Mouse (Mus musculus) kidney, adult 2 months (tissue): ENCODE data around the gene Lonp1. TPM values are rescaled to one million over a fixed set of nuclear protein-coding genes. Genes with fewer than 3 reads are reported as not detected.
A peak's percentile ranks its signal among the peaks of the same experiment; 100 is the strongest.
"Not testable (repeated sequence)": the region's sequence is repeated elsewhere in the genome, so short reads cannot be mapped to it uniquely, and the experiment has no call there.

Experiments
- DNase-seq: peaks from one replicate; pipeline ENCODE4 v3.0.0; 2021
- H3K27ac ChIP-seq: fragments of 200-500 bp; 2 replicates; pipeline ENCODE4 v1.5.1; 2012; ENCODE audit warnings: low read depth, low read length, control low read depth, inconsistent platforms; ENCODE audit not compliant: insufficient read depth
- H3K27me3 ChIP-seq: fragments of 200-500 bp; replicated peaks from 2 replicates; pipeline ENCODE4 v1.6.1; 2012; ENCODE audit warnings: mild to moderate bottlenecking, moderate library complexity, low read length, inconsistent platforms; ENCODE audit not compliant: control insufficient read depth, insufficient read depth
- H3K36me3 ChIP-seq: fragments of 200-500 bp; 2 replicates; pipeline ENCODE4 v1.6.1; 2012; ENCODE audit warnings: mild to moderate bottlenecking, moderate library complexity, low read length, inconsistent platforms; ENCODE audit not compliant: control insufficient read depth, insufficient read depth
- H3K4me1 ChIP-seq: fragments of 200-500 bp; 2 replicates; pipeline ENCODE4 v1.6.1; 2011; ENCODE audit warnings: low read length; ENCODE audit not compliant: control insufficient read depth, insufficient read depth
- H3K4me3 ChIP-seq: fragments of 200-500 bp; 2 replicates; pipeline ENCODE4 v1.5.1; 2011; ENCODE audit warnings: mild to moderate bottlenecking, low read depth, low read length, control low read depth; ENCODE audit not compliant: insufficient read depth
- CTCF ChIP-seq: fragments of 200-500 bp; conservative IDR thresholded peaks from 2 replicates; pipeline ENCODE4 v1.5.1; 2011; ENCODE audit warnings: low read depth, mild to moderate bottlenecking, control low read depth, low read length, moderate library complexity, mixed read lengths; ENCODE audit not compliant: insufficient read depth, insufficient read length
- POLR2A ChIP-seq: fragments of 200-500 bp; IDR thresholded peaks from one replicate; pipeline ENCODE4 v1.6.1; 2011; ENCODE audit warnings: low read depth, low read length, control low read depth
- WGBS: fragments of 180-500 bp; shearing (Covaris S2); methylation state at CpG from one replicate; pipeline ENCODE4 v1.1.7; 2018; 5-methylcytosine and 5-hydroxymethylcytosine counted together
- polyA plus RNA-seq: library from polyadenylated mRNA; depleted of rRNA; stranded (reverse); fragments of >200 nt; gene quantifications from 2 replicates; pipeline ENCODE4 v1.2.3, GENCODE M21; 2012

Lonp1 gene
- polyA plus RNA-seq, 1 experiment = 123 TPM

- no peaks in the 10 kb centered on the region for H3K27me3 ChIP-seq
- no peak overlapping the region for H3K27ac ChIP-seq
- H3K36me3 ChIP-seq = no peaks in the 10 kb centered on the region
- H3K4me1 ChIP-seq = no peaks in the 10 kb centered on the region
- WGBS = 77% methylated on average over 4 of the region's 4 CpGs
- H3K4me3 ChIP-seq = no peak overlapping the region
- no peak for DNase-seq
- TF ChIP-seq CTCF (no peak), POLR2A (no peak)
These were observed 16.6 kb upstream of the Lonp1 start for GRCm38 (mm10) chr17:56643237-56643636.

DNA sequence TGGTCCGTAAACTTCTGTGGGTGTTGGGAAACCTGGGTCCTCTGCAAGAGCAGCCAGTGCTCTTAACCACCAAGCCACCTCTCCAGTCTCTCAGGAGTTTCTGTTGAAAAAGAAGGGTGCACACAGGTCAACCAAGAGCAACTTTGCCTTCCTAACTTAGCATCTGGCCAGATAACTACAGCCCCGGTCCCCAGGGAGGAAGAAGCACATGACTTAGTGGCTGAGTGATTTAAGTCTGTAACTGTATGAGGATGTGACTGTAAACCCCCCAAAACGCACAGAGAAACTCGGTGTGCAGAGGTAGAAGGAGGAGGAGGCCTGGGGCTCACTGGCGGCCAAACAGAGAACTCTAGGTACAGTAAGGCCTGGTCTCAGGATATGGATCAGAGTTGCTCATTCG, 7.3 kb upstream of the Lonp1 start:
- H3K4me1 ChIP-seq = no peaks in the 10 kb centered on the region
- H3K27ac ChIP-seq = no peak overlapping the region
- WGBS = 81% methylated on average over 6 of the region's 6 CpGs
- H3K4me3 ChIP-seq = no peak overlapping the region
- no peak for TF ChIP-seq POLR2A
- no peak for TF ChIP-seq CTCF
- DNase-seq = no peak
- H3K36me3 ChIP-seq = no peaks in the 10 kb centered on the region
- H3K27me3 ChIP-seq = no peaks in the 10 kb centered on the region

DNA sequence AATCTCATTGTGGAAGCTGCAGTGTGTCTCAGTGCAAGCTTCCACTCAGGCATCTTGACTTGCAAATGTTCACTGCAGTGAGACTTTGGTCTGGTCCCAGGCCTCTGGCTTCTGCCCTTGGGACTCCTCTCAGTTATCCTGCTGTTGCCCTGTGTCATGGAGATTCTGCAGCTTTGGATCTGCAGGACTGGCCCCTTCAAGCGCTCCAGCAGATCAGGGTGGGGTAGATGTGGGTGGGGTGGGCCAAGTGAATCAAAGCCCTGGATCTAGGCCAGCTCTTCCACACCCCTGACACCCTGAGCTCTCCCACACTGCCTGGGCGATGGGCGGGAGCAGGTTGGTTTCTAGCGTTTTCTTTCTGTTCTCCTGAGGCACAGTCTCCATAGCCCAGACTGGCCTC, 5.1 kb upstream of the Lonp1 start:
- no peak for DNase-seq
- Histone ChIP-seq H3K27ac (no peak overlapping the region), H3K4me1 (peaks cover 7% of the 10 kb centered on the region; the same call in 1 of the 2 replicates), H3K27me3 (no peaks in the 10 kb centered on the region), H3K4me3 (no peak overlapping the region), H3K36me3 (no peaks in the 10 kb centered on the region)
- TF ChIP-seq CTCF (no peak), POLR2A (no peak)
- WGBS = 59% methylated on average over 4 of the region's 4 CpGs

DNA sequence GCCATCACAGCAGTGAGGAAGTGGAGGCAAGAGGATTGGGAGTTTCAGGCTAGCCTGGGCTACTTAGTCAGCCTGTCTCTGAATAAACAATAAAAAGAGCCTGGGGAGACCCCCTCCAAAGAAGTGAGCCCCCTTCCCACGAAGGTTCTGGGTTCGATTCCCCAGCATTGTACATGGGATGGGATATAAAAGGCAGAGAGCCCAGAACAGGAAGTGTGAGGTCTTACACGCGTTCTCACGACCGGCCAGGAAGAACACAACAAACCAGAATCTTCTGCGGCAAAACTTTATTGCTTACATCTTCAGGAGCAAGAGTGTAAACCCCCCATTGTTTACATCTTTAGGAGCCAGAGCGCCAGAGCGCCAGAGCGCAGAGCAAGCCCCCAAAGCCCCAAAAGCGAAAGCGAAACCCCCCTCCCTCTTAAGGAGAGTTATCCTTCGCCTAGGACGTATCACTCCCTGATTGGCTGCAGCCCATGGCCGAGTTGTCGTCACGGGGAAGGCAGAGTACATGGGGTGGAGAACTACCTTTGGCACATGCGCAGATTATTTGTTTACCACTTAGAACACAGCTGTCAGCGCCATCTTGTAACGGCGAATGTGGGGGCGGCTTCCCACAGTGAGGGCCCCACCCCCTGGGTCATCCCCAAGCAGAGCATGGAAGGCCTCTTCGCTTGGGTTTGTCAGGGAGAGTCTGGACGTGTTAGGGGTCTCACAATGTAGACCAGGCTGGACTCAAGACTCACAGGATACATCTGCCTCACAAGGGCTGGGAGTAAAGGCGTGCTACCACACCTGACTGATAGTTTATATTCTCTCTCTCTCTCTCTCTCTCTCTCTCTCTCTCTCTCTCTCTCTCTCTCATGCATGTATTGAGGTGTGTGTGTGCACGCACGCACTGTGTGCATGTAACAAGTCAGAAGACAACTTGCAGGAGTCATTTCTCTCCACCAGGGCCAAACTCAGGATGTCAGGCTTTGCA, 3.4 kb upstream of the Lonp1 start:
- H3K27ac ChIP-seq, H3K27me3 ChIP-seq, H3K36me3 ChIP-seq, DNase-seq, H3K4me3 ChIP-seq, H3K4me1 ChIP-seq: not testable (repeated sequence)
- 87% methylated on average over 27 of the region's 27 CpGs for WGBS

DNA sequence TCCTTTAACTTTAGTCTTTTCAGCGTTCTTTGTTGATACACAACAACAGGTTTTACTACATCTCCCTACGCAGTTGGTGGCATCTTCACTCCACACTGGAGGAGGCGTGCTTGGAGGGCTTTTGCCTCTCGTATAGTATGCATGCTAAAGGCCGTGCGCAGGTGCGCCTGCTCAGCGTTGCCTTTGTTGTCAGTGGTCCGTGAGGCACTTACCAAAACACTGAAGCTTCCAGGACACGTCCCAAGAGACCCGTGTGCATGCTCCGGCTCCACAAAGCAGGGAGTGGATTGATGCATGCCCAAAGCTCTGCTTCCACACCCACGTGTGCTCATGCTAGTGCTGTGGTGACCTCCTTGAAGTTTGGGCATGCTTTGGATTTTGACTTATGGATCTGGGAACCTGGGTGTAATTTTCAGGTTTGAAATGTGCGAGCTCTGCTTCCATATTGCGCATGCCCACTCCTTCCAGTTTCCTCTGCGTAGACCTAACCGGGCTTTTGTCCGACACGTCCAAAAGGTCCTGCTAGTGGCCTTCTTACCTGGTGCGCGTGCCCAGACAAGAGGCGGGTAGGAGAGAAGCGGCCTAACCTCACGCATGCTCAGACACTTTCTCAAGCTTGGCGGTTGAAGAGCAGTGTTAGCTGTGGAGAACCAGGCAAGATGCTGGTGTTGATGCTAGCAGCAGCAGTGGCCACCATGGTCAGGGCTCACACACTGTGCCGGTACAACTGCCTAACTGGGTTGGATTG, 1.0 kb upstream of the Lonp1 start, which contains the start of gene Catsperd:
Gene Catsperd (plus strand): TSS at position 614 of the 748 bp plus-strand sequence.
- H3K4me1 ChIP-seq = peaks cover 10% of the 10 kb centered on the region; the same call in 1 of the 2 replicates
- peak within 1 kb of the TSS; percentile 57 for H3K4me3 ChIP-seq
- peak within 1 kb of the TSS; percentile 63; the same call in 1 of the 2 replicates for H3K27ac ChIP-seq
- DNase-seq = peak; percentile 77
- no peak for TF ChIP-seq POLR2A
- H3K36me3 ChIP-seq = no peaks in the 10 kb centered on the region
- 9% methylated on average over 26 of the region's 26 CpGs for WGBS
- H3K27me3 ChIP-seq = no peaks in the 10 kb centered on the region

DNA sequence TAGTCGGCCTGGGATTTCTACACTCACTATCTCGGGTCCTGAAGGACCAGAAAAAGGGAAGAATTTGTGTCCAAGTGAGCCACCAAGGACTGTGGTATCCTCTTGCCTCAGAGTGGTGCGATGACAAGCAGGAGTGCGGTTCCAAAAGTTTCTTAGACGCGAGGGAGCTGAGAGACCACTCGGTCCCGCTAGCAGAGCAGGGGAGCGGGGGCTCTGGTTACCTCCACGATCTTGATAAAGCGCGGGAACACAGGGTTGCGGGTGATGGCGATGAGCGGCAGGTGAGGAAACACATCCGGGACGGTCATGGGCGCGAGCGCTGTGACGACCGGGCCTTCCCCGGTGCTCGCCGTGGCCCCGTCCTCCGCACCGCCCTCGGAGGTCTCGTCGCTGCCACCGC, 427 bp downstream of the Lonp1 start:
- under 1% methylated on average over 29 of the region's 32 CpGs for WGBS
- DNase-seq = no peak
- Histone ChIP-seq H3K4me3 (peak overlapping the region; percentile 57), H3K27me3 (no peaks in the 10 kb centered on the region), H3K36me3 (no peaks in the 10 kb centered on the region), H3K4me1 (peaks cover 10% of the 10 kb centered on the region; the same call in 1 of the 2 replicates), H3K27ac (no peak overlapping the region)
- TF ChIP-seq POLR2A = no peak
- TF ChIP-seq CTCF = no peak

DNA sequence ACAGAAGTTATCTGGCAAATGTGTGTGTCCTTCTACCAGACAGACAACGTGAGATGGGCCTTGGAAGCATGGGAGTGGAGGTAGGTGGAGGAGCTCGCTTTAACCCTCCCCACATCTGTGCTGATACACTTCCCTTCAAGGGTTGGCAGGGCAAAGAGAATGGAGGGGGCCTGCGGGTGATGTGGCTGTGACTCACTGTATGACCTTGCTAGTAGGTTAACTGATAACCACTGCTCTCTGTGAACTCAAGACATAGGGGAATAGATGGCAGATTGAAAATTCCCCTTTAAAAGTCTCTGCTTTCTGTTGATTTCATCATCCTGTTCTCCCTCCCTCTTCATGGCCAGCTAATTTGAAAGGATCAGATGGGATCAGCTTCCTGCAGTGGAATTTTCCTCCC, 1.2 kb downstream of the Lonp1 start:
- Histone ChIP-seq H3K4me3 (no peak overlapping the region), H3K27me3 (no peaks in the 10 kb centered on the region), H3K4me1 (peaks cover 10% of the 10 kb centered on the region; the same call in 1 of the 2 replicates), H3K27ac (no peak overlapping the region), H3K36me3 (no peaks in the 10 kb centered on the region)
- TF ChIP-seq POLR2A (no peak), CTCF (no peak)
- no peak for DNase-seq
- 83% methylated on average over 3 of the region's 3 CpGs for WGBS
